Mouse (Mus musculus) cerebellum, adult 2 months (tissue): Measurements from ENCODE around the gene Hoxa3.

Experiments used
- CTCF ChIP-seq: fragments of 200-500 bp; IDR thresholded peaks from 2 replicates; pipeline ENCODE4 v1.5.1; 2011; ENCODE audit warnings: low read depth, mild to moderate bottlenecking, control low read depth, low read length, moderate library complexity, borderline replicate concordance; ENCODE audit not compliant: insufficient read depth
- POLR2A ChIP-seq: fragments of 200-500 bp; IDR thresholded peaks from 2 replicates; pipeline ENCODE4 v1.6.1; 2011; ENCODE audit warnings: low read length, control low read depth, borderline replicate concordance; ENCODE audit not compliant: insufficient read depth

GRCm38 (mm10) chr6:52167176-52167575 is 46.0 kb downstream of the Hoxa3 start:
- TF ChIP-seq CTCF (no peak), POLR2A (no peak)
